Mouse (Mus musculus) limb, embryonic 14.5 days (tissue): ENCODE measurements around the gene Hspb7. TPM values are rescaled to one million over a fixed set of nuclear protein-coding genes. Genes with fewer than 3 reads are reported as not detected.

Source experiments
- ATAC-seq: fragments of 200-750 bp; cut with Nextera tagmentation; 2 replicates; pipeline ENCODE4 v1.8.0; 2017; ENCODE audit warnings: low read depth, moderate number of reproducible peaks, moderate TSS enrichment; ENCODE audit not compliant: low FRiP score
- DNase-seq: peaks from one replicate; pipeline ENCODE4 v3.0.0-alpha.2; 2015; ENCODE audit warnings: low spot score
- H3K27ac ChIP-seq: fragments of 300-500 bp; sonication (generic); replicated peaks from 2 replicates; pipeline ENCODE4 v1.5.1; 2014; ENCODE audit warnings: low read depth, mild to moderate bottlenecking, low read length, moderate library complexity, mixed read lengths
- H3K27me3 ChIP-seq: fragments of 300-500 bp; sonication (generic); 2 replicates; pipeline ENCODE4 v1.6.1; 2014; ENCODE audit warnings: low read length, mixed read lengths; ENCODE audit not compliant: control insufficient read depth, insufficient read depth
- H3K36me3 ChIP-seq: fragments of 300-500 bp; sonication (generic); 2 replicates; pipeline ENCODE4 v1.6.1; 2014; ENCODE audit warnings: mild to moderate bottlenecking, low read length, moderate library complexity, mixed read lengths; ENCODE audit not compliant: control insufficient read depth, insufficient read depth
- H3K4me1 ChIP-seq: fragments of 300-500 bp; sonication (generic); 2 replicates; pipeline ENCODE4 v1.6.1; 2014; ENCODE audit warnings: antibody characterized with exemption, low read length, mixed read lengths; ENCODE audit not compliant: control insufficient read depth, insufficient read depth
- H3K4me2 ChIP-seq: fragments of 300-500 bp; sonication (generic); replicated peaks from 2 replicates; pipeline ENCODE4 v1.6.1; 2014; ENCODE audit warnings: low read depth, mild to moderate bottlenecking, low read length, moderate library complexity; ENCODE audit not compliant: severe bottlenecking
- H3K4me3 ChIP-seq: fragments of 300-500 bp; sonication (generic); replicated peaks from 2 replicates; pipeline ENCODE4 v1.5.1; 2014; ENCODE audit warnings: low read length
- H3K9ac ChIP-seq: fragments of 300-500 bp; sonication (generic); 2 replicates; pipeline ENCODE4 v1.6.1; 2014; ENCODE audit warnings: mild to moderate bottlenecking, low read depth, low read length, moderate library complexity; ENCODE audit not compliant: severe bottlenecking
- H3K9me3 ChIP-seq: fragments of 300-500 bp; sonication (generic); 2 replicates; pipeline ENCODE4 v1.6.1; 2016; ENCODE audit warnings: low read length; ENCODE audit not compliant: control insufficient read depth
- POLR2A ChIP-seq: fragments of 200-500 bp; IDR thresholded peaks from 2 replicates; pipeline ENCODE4 v1.8.0; 2012; ENCODE audit warnings: inconsistent platforms, mild to moderate bottlenecking, moderate library complexity, borderline replicate concordance; ENCODE audit not compliant: insufficient read depth, insufficient read length; ENCODE audit errors: extremely low read depth
- WGBS: fragments of 180-500 bp; shearing (Covaris S2); extraction: QIAGEN DNeasy Blood & Tissue Kit; methylation state at CpG from one replicate; pipeline ENCODE4 v1.1.7; 2014; 5-methylcytosine and 5-hydroxymethylcytosine counted together
- polyA plus RNA-seq, 2 experiments: library from polyadenylated mRNA; depleted of rRNA in 1 of 2; stranded (reverse) in 1 of 2; unstranded in 1 of 2; fragments of >200 nt; fragmentation: Nextera tagmentation in 1 of 2; extraction: Ambion mirVana in 1 of 2; gene quantifications; 2 replicates each; pipeline versions ENCODE4 v1.2.1 to v1.2.3; 2012 to 2014

Hspb7 gene
- polyA plus RNA-seq, 2 experiments: 1.3 to 3.2 TPM

DNA sequence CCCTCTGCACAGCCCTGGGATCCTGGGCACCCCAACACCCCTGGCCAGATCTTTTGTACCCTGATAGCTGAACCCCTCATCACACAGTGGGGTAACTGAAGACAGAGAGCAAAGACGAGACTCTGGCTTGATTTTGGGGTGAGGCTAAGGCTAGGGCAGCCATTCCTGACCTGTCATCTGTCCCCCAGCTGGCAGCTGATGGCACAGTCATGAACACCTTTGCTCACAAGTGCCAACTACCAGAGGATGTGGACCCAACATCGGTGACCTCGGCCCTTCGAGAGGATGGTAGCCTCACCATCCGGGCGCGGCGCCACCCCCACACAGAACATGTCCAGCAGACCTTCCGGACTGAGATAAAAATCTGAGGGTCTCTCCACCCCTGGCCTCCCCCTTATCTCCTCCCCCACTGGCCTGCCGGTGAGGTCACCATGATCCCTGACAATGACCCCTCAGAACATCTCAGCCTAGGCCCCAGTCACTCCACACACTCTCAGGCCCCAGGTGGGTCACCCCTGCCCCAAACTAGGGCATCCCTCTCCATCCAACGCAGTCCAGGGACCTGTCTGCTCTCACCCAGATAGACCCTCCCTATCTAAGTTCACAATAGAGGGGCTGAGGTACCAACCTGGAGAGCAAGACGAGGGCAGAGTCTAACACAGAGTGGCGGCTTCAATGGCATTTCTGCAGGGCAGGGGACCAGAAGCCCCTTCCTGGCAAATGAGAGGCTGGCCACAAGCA lies 3.3 kb downstream of the Hspb7 start:
- Histone ChIP-seq H3K4me3 (no peak overlapping the region), H3K9me3 (no peaks in the 10 kb centered on the region), H3K9ac (no peak overlapping the region), H3K4me2 (no peak overlapping the region), H3K27me3 (no peaks in the 10 kb centered on the region), H3K4me1 (peaks cover 20% of the 10 kb centered on the region), H3K36me3 (no peaks in the 10 kb centered on the region), H3K27ac (no peak overlapping the region)
- ATAC-seq (no peak), DNase-seq (no peak)
- 88% methylated on average over 13 of the region's 13 CpGs for WGBS
- no peak for TF ChIP-seq POLR2A

DNA sequence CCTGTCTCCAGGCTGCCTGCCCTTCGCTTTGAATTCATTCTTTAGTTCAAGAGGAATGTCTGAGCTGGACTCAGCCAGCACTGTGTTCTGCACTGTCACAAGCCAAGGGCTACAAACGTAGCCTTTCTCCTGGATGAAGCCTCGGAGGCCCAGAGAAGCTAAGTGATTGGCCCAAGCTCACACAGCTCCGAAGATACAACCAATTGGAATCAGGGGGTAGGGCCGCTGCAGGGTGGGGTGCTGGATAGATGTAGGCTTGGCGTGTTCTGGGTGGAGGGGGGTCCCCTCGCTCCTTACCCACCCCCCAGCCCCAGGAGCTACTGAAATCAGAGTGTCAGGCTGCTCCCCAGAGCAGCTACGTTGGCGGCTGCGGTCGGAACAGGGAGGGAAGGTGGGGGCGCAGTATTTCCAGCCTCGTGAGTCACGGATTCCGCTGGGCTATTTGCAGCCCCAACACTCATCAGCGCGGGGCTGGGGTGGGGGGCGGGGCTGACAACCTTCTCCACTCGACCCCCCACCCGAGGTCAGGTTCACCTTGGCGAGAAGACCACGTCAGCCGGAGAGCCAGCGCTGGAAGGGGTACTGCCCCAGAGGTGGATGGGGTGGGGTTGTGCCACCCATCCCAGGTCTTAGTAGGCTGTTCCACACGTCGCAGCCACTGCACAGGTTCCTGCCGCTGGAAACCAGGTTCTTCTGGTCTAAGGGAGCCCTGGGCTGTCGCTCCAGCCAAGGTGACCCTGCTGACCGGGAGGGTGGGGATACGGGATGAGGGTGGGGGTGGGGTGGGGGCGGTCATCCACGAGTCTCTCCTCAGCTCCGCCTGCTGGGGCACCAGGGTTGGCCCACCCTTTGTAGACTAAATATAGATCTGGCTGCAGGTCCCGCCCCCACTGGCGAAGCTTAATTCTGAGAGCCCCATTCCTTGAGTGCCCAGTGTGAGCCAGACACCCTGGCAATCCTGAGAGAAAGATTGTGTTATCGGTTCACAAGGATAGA lies 5.2 kb downstream of the Hspb7 start:
- DNase-seq: peak; percentile 66
- H3K27ac ChIP-seq: 0 out of 2 replicates have a peak overlapping the region, but pooled peaks have one; percentile 58
- H3K4me3 ChIP-seq: peak overlapping the region; percentile 43
- H3K36me3 ChIP-seq: no peaks in the 10 kb centered on the region
- no peaks in the 10 kb centered on the region for H3K9me3 ChIP-seq
- H3K4me1 ChIP-seq: peaks cover 18% of the 10 kb centered on the region
- peak; percentile 91 for ATAC-seq
- H3K9ac ChIP-seq: peak overlapping the region; percentile 55
- H3K27me3 ChIP-seq: no peaks in the 10 kb centered on the region
- peak overlapping the region; percentile 91 for H3K4me2 ChIP-seq
- WGBS: 5% methylated on average over 31 of the region's 36 CpGs
- no peak for TF ChIP-seq POLR2A

DNA sequence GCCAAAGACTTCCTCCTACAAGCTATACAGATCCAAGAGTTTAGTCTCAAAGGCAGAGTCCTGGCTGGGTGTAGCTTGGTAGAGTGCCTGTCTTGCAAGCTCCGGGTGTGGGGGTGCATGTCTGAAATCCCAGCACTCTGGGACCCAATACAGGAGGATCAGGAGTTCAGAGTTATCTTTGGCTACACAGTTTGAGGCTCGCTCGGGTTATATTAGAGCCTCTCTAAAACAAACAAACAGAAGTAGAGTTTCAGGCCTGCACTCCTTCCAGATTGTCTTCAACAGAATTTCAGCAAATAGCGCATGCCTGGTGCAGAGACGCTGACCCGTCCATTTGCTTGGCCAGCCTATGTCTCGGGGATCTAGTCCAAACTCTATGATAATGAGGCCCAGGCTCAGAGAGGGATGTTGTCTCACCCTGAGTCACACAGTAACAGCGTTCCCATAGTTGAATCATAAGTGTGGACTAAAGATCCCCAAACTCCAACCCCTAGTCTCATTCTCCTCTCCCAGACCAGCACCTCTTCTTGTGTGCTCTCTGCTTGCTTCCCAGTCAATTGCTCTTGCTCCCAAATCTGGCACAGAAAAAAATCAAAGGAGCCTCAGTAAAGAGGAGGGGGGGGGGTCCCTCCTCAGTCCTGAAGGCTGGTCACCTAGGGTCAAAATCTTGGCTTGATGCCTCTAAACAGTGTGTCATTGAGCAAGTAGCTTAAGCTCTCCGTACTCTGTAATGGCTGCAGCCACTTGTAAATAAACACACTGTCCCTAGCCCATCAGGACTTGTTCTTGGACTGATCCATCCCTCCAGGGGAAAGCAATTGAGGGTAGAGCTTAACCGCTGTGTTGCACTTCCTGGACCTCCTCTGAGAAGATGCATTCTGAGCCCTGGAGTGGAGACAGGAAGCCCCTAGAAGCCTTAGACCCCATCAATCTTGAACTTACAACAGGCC lies 6.5 kb downstream of the Hspb7 start:
- 77% methylated on average over 10 of the region's 10 CpGs for WGBS
- ATAC-seq (no peak), DNase-seq (no peak)
- no peaks in the 10 kb centered on the region for H3K9me3 ChIP-seq
- H3K4me3 ChIP-seq: no peak overlapping the region
- H3K9ac ChIP-seq: no peak overlapping the region
- no peak overlapping the region for H3K27ac ChIP-seq
- peaks cover 18% of the 10 kb centered on the region for H3K4me1 ChIP-seq
- no peak for TF ChIP-seq POLR2A
- no peaks in the 10 kb centered on the region for H3K36me3 ChIP-seq
- H3K27me3 ChIP-seq: no peaks in the 10 kb centered on the region
- H3K4me2 ChIP-seq: 0 out of 2 replicates have a peak overlapping the region, but pooled peaks have one; percentile 91

DNA sequence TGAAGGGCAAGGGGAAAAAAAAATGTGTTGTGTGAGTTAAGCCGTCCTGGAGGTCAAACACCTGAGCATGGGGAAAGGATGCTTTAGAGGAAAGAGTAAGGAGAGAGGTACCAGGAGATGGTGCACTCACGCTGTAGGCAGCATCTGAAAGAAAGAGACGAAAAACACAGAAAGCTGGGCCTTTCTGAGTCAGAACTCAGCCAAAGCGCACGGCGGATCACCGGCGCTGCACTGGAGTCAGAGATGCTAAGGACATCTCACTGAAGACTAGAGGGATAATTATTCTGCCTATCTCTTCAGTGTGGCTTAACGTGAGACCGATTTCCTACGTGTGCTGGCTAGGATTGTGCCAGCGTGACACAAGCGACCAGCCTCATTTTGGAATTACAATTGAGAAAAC lies 7.3 kb downstream of the Hspb7 start:
- ATAC-seq (no peak), DNase-seq (no peak)
- Histone ChIP-seq H3K27me3 (no peaks in the 10 kb centered on the region), H3K9me3 (no peaks in the 10 kb centered on the region), H3K4me2 (no peak overlapping the region), H3K4me1 (peaks cover 18% of the 10 kb centered on the region), H3K9ac (no peak overlapping the region), H3K4me3 (no peak overlapping the region), H3K36me3 (no peaks in the 10 kb centered on the region), H3K27ac (no peak overlapping the region)
- no peak for TF ChIP-seq POLR2A
- WGBS: 84% methylated on average over 13 of the region's 13 CpGs

DNA sequence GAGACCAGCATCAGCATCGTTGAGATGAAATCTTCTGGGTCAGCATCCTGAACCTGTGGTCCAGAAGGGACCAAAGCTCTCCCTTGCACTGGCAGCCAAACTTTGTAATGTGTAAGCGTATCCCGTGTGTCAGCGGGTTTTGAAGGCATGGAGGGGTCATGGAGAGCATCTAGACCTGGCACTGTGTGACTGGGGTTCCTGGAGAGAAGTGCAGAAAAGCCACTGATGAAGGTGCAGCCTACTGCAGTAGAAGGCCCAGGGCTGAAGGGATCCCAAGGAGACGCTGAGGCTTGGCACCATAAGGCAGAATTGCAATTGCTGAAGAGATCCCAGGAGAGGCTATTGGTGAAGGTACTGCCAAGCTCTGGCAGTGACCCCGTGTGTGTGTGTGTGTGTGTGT lies 8.8 kb downstream of the Hspb7 start:
- no peak overlapping the region for H3K9ac ChIP-seq
- no peak overlapping the region for H3K4me3 ChIP-seq
- no peak for TF ChIP-seq POLR2A
- DNase-seq: no peak
- H3K27me3 ChIP-seq: no peaks in the 10 kb centered on the region
- H3K27ac ChIP-seq: no peak overlapping the region
- 79% methylated on average over 6 of the region's 6 CpGs for WGBS
- H3K4me1 ChIP-seq: peaks cover 18% of the 10 kb centered on the region
- no peak for ATAC-seq
- H3K4me2 ChIP-seq: no peak overlapping the region
- no peaks in the 10 kb centered on the region for H3K9me3 ChIP-seq
- no peaks in the 10 kb centered on the region for H3K36me3 ChIP-seq
